11 mouse cellular contexts compared by ENCODE assay signal in the genomic region with DNA sequence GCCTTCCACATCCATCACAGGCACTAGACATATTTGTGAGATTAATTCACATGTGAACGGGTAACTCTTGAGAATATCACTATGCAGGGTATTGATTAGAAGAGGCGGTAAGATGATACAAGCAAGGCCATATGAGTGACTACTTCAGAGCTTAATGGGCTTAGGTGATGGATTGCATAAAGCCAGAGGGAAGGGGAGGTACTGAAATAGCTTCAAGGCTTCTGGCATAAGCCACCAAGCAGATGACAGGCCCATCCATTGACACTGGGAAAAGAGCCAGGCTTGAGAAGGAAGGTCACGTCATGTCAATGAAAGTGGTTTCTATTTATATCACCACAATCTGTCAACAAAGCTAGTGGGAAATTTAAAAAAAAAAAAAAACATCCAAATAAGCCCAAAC.
DNase-seq lines count a peak whose midpoint lies in the region; ATAC-seq lines count a peak whose summit lies in the region.
"Had no signal": no experiment of that assay in that cellular context is flagged by ENCODE, and none has a peak within 500 bp of the region (broad histone marks: within the 10 kb centered on the region; RNA-seq: fewer than 3 reads in every experiment).

No protein-coding gene starts in this region.

- H3K36me3 ChIP-seq in hindbrain, embryonic 12.5 days = no peaks in the 10 kb centered on the region
- H3K36me3 ChIP-seq in hindbrain, embryonic 10.5 days = no peaks in the 10 kb centered on the region
- no peaks in the 10 kb centered on the region for H3K36me3 ChIP-seq in neural tube, embryonic 13.5 days
- H3K36me3 ChIP-seq in neural tube, embryonic 15.5 days = no peaks in the 10 kb centered on the region
- H3K36me3 ChIP-seq in heart, embryonic 10.5 days = no peaks in the 10 kb centered on the region
- H3K36me3 ChIP-seq: liver, embryonic 12.5 days had no signal

- no peaks in the 10 kb centered on the region for H3K4me1 ChIP-seq in hindbrain, embryonic 12.5 days
- H3K4me1 ChIP-seq in hindbrain, embryonic 10.5 days (replicated peaks) = no peaks in the 10 kb centered on the region
- H3K4me1 ChIP-seq in neural tube, embryonic 13.5 days (replicated peaks) = no peaks in the 10 kb centered on the region
- H3K4me1 ChIP-seq in neural tube, embryonic 15.5 days = no peaks in the 10 kb centered on the region
- H3K4me1 ChIP-seq in heart, embryonic 10.5 days = peaks cover 3% of the 10 kb centered on the region; the same call in 1 of the 2 replicates
- H3K4me1 ChIP-seq: liver, embryonic 12.5 days had no signal

- H3K9me3 ChIP-seq in hindbrain, embryonic 12.5 days (replicated peaks) = no peaks in the 10 kb centered on the region
- no peaks in the 10 kb centered on the region for H3K9me3 ChIP-seq in hindbrain, embryonic 10.5 days
- no peaks in the 10 kb centered on the region for H3K9me3 ChIP-seq in neural tube, embryonic 13.5 days
- H3K9me3 ChIP-seq in neural tube, embryonic 15.5 days (replicated peaks) = no peaks in the 10 kb centered on the region
- no peaks in the 10 kb centered on the region for H3K9me3 ChIP-seq in heart, embryonic 10.5 days
- H3K9me3 ChIP-seq: liver, embryonic 12.5 days had no signal

- H3K27ac ChIP-seq in hindbrain, embryonic 12.5 days = no peak overlapping the region
- H3K27ac ChIP-seq in hindbrain, embryonic 10.5 days = no peak overlapping the region
- H3K27ac ChIP-seq in neural tube, embryonic 13.5 days (replicated peaks) = no peak overlapping the region
- no peak overlapping the region for H3K27ac ChIP-seq in neural tube, embryonic 15.5 days (replicated peaks)
- no peak overlapping the region for H3K27ac ChIP-seq in heart, embryonic 10.5 days
- H3K27ac ChIP-seq: liver, embryonic 12.5 days had no signal

- H3K27me3 ChIP-seq in hindbrain, embryonic 12.5 days = no peaks in the 10 kb centered on the region
- H3K27me3 ChIP-seq in hindbrain, embryonic 10.5 days (ENCODE audit: insufficient read depth, poor library complexity, severe bottlenecking) = no peaks in the 10 kb centered on the region
- H3K27me3 ChIP-seq in neural tube, embryonic 13.5 days = no peaks in the 10 kb centered on the region
- no peaks in the 10 kb centered on the region for H3K27me3 ChIP-seq in neural tube, embryonic 15.5 days (replicated peaks)
- H3K27me3 ChIP-seq in heart, embryonic 10.5 days (ENCODE audit: insufficient read depth, poor library complexity, severe bottlenecking) = no peaks in the 10 kb centered on the region
- H3K27me3 ChIP-seq: CH12.LX; liver, embryonic 12.5 days had no signal

- ATAC-seq in hindbrain, embryonic 12.5 days (ENCODE audit: low FRiP score) = peak; percentile 40; the same call in 1 of the 2 replicates
- ATAC-seq in neural tube, embryonic 13.5 days (ENCODE audit: low read depth) = peak; percentile 61; the same call in 1 of the 2 replicates
- no peak for ATAC-seq in neural tube, embryonic 15.5 days (ENCODE audit: low FRiP score)
- ATAC-seq: liver, embryonic 12.5 days had no signal

- 82% methylated on average over 3 of the region's 3 CpGs for WGBS in hindbrain, embryonic 12.5 days
- WGBS in hindbrain, embryonic 10.5 days = 93% methylated on average over 3 of the region's 3 CpGs
- WGBS in neural tube, embryonic 13.5 days = 83% methylated on average over 3 of the region's 3 CpGs
- WGBS in neural tube, embryonic 15.5 days = 78% methylated on average over 3 of the region's 3 CpGs
- 24% methylated on average over 3 of the region's 3 CpGs for WGBS in heart, embryonic 10.5 days

- no peak overlapping the region for H3K4me3 ChIP-seq in hindbrain, embryonic 12.5 days
- no peak overlapping the region for H3K4me3 ChIP-seq in hindbrain, embryonic 10.5 days
- no peak overlapping the region for H3K4me3 ChIP-seq in neural tube, embryonic 13.5 days
- no peak overlapping the region for H3K4me3 ChIP-seq in neural tube, embryonic 15.5 days (replicated peaks)
- H3K4me3 ChIP-seq in heart, embryonic 10.5 days = no peak overlapping the region
- H3K4me3 ChIP-seq: liver, embryonic 12.5 days; myocyte had no signal

- DNase-seq in hindbrain, embryonic 10.5 days (ENCODE audit: low spot score) = no peak
- DNase-seq in heart, embryonic 10.5 days (ENCODE audit: low spot score) = peak; percentile 83
- peak; percentile 10 for DNase-seq in lung, postnatal 36 days
- DNase-seq in embryo, embryonic 9.5 days (ENCODE audit: extremely low spot score) = no peak
- no peak for DNase-seq in frontal cortex, adult 2 months (ENCODE audit: extremely low spot score in 1 of 2, low spot score in 1 of 2)

- no peak overlapping the region for H3K4me2 ChIP-seq in hindbrain, embryonic 12.5 days (replicated peaks)
- no peak overlapping the region for H3K4me2 ChIP-seq in neural tube, embryonic 13.5 days
- no peak overlapping the region for H3K4me2 ChIP-seq in neural tube, embryonic 15.5 days
- H3K4me2 ChIP-seq: liver, embryonic 12.5 days had no signal

- no peak overlapping the region for H3K9ac ChIP-seq in hindbrain, embryonic 12.5 days
- no peak overlapping the region for H3K9ac ChIP-seq in neural tube, embryonic 13.5 days
- H3K9ac ChIP-seq in neural tube, embryonic 15.5 days (replicated peaks) = no peak overlapping the region
- H3K9ac ChIP-seq: liver, embryonic 12.5 days had no signal

Comparison
In these comparisons a context has a peak if more than half of its experiments do, and no peak if none do; other contexts are left out.
1. DNase-seq: peak in heart, embryonic 10.5 days (single experiment) and lung, postnatal 36 days (single experiment); none in hindbrain, embryonic 10.5 days (single experiment), embryo, embryonic 9.5 days (single experiment) and frontal cortex, adult 2 months (0 of 2).